Mouse (Mus musculus): Measurements from ENCODE around the gene Tgif2.

GRCm38 (mm10) chr2:156901883-156902282 lies 62.1 kb downstream of the Tgif2 start:
- no peak for TF ChIP-seq MYB (IDR thresholded peaks at IDR 0.05; ENCODE audit: low read depth, low read length)
- TF ChIP-seq RCOR1 (IDR thresholded peaks at IDR 0.05; ENCODE audit: low read depth, low read length), result no peak
- no peak for TF ChIP-seq CTCF (IDR thresholded peaks at IDR 0.05 in 2 of 3, conservative IDR thresholded peaks at IDR 0.05 in 1 of 3; ENCODE audit: control insufficient read depth in 1 of 3, insufficient read depth in 1 of 3, low read depth in 2 of 3, low read length in 3 of 3, poor library complexity in 1 of 3, severe bottlenecking in 1 of 3)
- TF ChIP-seq EP300 (IDR thresholded peaks at IDR 0.05; ENCODE audit: low read depth in 1 of 2, low read length in 2 of 2), result no peak
- no peak for TF ChIP-seq SIN3A (IDR thresholded peaks at IDR 0.05; ENCODE audit: low read length)
- TF ChIP-seq MYC (IDR thresholded peaks at IDR 0.05; ENCODE audit: low read depth, low read length), result no peak
